Mouse (Mus musculus) E14TG2a.4 (cell line): ENCODE results near the gene Kmt2c.

ENCODE experiments used
- CTCF ChIP-seq: conservative IDR thresholded peaks from 2 replicates; pipeline ENCODE4 v1.5.1; 2014; ENCODE audit warnings: low read length
- POU5F1 ChIP-seq: IDR thresholded peaks from 2 replicates; pipeline ENCODE4 v1.6.1; 2014; ENCODE audit warnings: low read length, borderline replicate concordance

- TF ChIP-seq CTCF (no peak), POU5F1 (no peak)
These were observed 28.3 kb upstream of the Kmt2c start for GRCm38 (mm10) chr5:25526926-25527325.
